Mouse (Mus musculus): ENCODE measurements around the gene Pigk. TPM values are rescaled to one million over a fixed set of nuclear protein-coding genes. Genes with fewer than 3 reads are reported as not detected.

The Pigk gene
- 21.4 to 26.0 TPM (median 23.1 TPM) in 4 replicates for total RNA-seq (2023)

GRCm38 (mm10) chr3:152713991-152714902, at the start of gene Pigk:
TSS of gene Pigk (plus strand) at chr3:152714100.

GRCm38 (mm10) chr3:152668239-152668638, 45.7 kb upstream of the Pigk start, which contains the start of gene Ak5:
TSS of gene Ak5 (minus strand) at chr3:152668360.

DNA sequence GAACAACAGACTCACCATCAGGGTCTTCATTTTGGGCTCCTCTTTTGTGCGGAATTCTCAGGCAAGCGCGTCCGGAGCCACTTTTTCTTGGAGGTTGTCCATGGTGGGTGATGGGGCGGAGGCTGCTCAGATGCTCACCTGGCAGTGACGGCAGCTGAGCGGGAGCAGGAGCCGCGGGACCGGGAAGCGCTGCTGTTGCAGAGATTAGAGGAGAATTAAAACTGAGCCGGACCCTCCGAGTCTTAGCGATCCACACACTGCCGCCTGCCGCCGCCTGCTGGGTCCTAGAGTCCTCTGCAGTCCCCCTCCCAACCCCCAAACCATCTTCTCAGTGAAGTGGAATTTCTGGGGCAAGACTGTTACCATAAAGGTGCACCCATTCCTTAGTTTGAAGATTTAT, 268.1 kb downstream of the Pigk start, which contains the start of gene St6galnac5:
Gene St6galnac5, minus strand, starts transcription at position 259 of the 400 bp plus-strand sequence.

Other genes with a start within 250 kb of the Pigk start
- gene Ak5, start 45.7 kb upstream of the Pigk start, total RNA-seq (2023) = not detected in 4 replicates